ENCODE assay signal across 7 mouse cellular contexts in the genomic region with DNA sequence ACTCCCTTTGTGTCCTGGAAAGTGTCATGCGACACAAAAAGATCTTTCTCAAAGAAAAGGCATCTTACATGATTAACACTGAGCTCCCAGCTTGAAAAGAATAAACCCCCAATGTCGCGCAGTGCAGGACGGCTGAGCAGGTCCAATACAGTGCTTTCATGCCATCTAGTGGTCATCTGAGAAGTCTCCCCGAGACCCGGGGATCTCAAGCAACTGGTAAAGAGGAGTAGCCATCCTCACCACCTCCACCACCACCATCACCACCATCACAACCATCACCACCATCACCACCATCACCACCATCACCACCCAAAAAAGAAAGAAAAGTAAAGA.
A peak's percentile ranks its signal among the peaks of the same experiment; 100 is the strongest.
DNase-seq lines count a peak whose midpoint lies in the region; ATAC-seq and TF ChIP-seq lines count a peak whose summit lies in the region.

No protein-coding gene starts in this region.

- under 1% methylated on average over 6 of the region's 6 CpGs for WGBS in cerebellum, adult 2 months
- WGBS in hindbrain, embryonic 16.5 days: 0% methylated on average over 6 of the region's 6 CpGs

- peak; percentile 82 for ATAC-seq in frontal cortex, adult (ENCODE audit: low TSS enrichment)
- ATAC-seq in hindbrain, embryonic 16.5 days: peak; percentile 98
- ATAC-seq in megakaryocyte, adult 5-6 weeks (ENCODE audit: poor library complexity, severe bottlenecking): peak; percentile 67

- no peaks in the 10 kb centered on the region for H3K36me3 ChIP-seq in hindbrain, embryonic 16.5 days (ENCODE audit: control insufficient read depth, insufficient read depth, low read length)

- H3K9ac ChIP-seq in hindbrain, embryonic 16.5 days (ENCODE audit: low read depth, low read length): 0 out of 2 replicates have a peak overlapping the region, but pooled peaks have one; percentile 42

- H3K9me3 ChIP-seq in hindbrain, embryonic 16.5 days (ENCODE audit: control insufficient read depth, low read length): no peaks in the 10 kb centered on the region

- no peaks in the 10 kb centered on the region for H3K27me3 ChIP-seq in cerebellum, adult 2 months (ENCODE audit: control insufficient read depth, insufficient read depth, low read length)
- H3K27me3 ChIP-seq in hindbrain, embryonic 16.5 days (replicated peaks; ENCODE audit: control insufficient read depth, insufficient read depth, low read length): no peaks in the 10 kb centered on the region

- TF ChIP-seq POLR2A in cerebellum, adult 2 months (IDR thresholded peaks at IDR 0.05; ENCODE audit: borderline replicate concordance, insufficient read depth, low read length): no peak

- H3K4me1 ChIP-seq in cerebellum, adult 2 months (ENCODE audit: control insufficient read depth, insufficient read depth, low read length): peaks cover 6% of the 10 kb centered on the region; the same call in 1 of the 2 replicates
- H3K4me1 ChIP-seq in hindbrain, embryonic 16.5 days (ENCODE audit: control insufficient read depth, insufficient read depth, low read depth, low read length): peaks cover 2% of the 10 kb centered on the region

- peak; percentile 91 for TF ChIP-seq CTCF in cerebellum, adult 2 months (IDR thresholded peaks at IDR 0.05; ENCODE audit: borderline replicate concordance, insufficient read depth, low read depth, low read length)

- peak overlapping the region; percentile 77; the same call in 1 of the 2 replicates for H3K27ac ChIP-seq in cerebellum, adult 2 months (ENCODE audit: insufficient read depth, low read length)
- peak overlapping the region; percentile 71 for H3K27ac ChIP-seq in hindbrain, embryonic 16.5 days (ENCODE audit: low read depth, low read length)

- peak overlapping the region; percentile 27 for H3K4me3 ChIP-seq in cerebellum, adult 2 months (replicated peaks; ENCODE audit: insufficient read depth, low read depth, low read length)
- no peak overlapping the region for H3K4me3 ChIP-seq in hindbrain, embryonic 16.5 days (ENCODE audit: low read length)

- peak overlapping the region; percentile 42 for H3K4me2 ChIP-seq in hindbrain, embryonic 16.5 days (ENCODE audit: low read length)

- DNase-seq in R1 (ENCODE audit: low read depth, low spot score): peak; percentile 67
- peak; percentile 92 to 96 for DNase-seq in cerebellum, adult 2 months
- DNase-seq in left cerebral cortex, adult 11 months (ENCODE audit: low spot score): peak; percentile 85
- DNase-seq in right cerebral cortex, postnatal 36 days (ENCODE audit: low spot score in 2 of 2): peak; percentile 92
